Mouse (Mus musculus) MEL (cell line): Measurements from ENCODE around the gene Cxcr1. TPM values are rescaled to one million over a fixed set of nuclear protein-coding genes. Genes with fewer than 3 reads are reported as not detected.

Experiments used
- DNase-seq: peaks from one replicate; pipeline ENCODE4 v3.0.0; 2011; ENCODE audit warnings: low read depth, low spot score
- H3K27ac ChIP-seq: 2 replicates; pipeline ENCODE4 v1.5.1; 2012; ENCODE audit warnings: low read depth, mild to moderate bottlenecking, control low read depth, low read length, moderate library complexity; ENCODE audit not compliant: control insufficient read depth
- H3K27me3 ChIP-seq, 2 experiments: fragments of 150-350 bp in 1 of 2; sonication (generic) in 1 of 2; 2 replicates each; pipeline ENCODE4 v1.6.1; 2012; ENCODE audit warnings: low read length in 2 of 2, mild to moderate bottlenecking in 2 of 2, improper control_type of control experiment in 1 of 2, moderate library complexity in 1 of 2; ENCODE audit not compliant: insufficient read depth in 2 of 2, control insufficient read depth in 1 of 2
- H3K36me3 ChIP-seq, 2 experiments: 2 replicates each; pipeline ENCODE4 v1.6.1; 2012 to 2014; ENCODE audit warnings: low read length in 2 of 2, improper control_type of control experiment in 1 of 2, inconsistent platforms in 1 of 2, mild to moderate bottlenecking in 1 of 2; ENCODE audit not compliant: insufficient read depth in 2 of 2, control insufficient read depth in 1 of 2
- H3K4me1 ChIP-seq, 2 experiments: fragments of 150-350 bp in 1 of 2; sonication (generic) in 1 of 2; 2 replicates each; pipeline ENCODE4 v1.6.1; 2012; ENCODE audit warnings: low read length in 2 of 2, improper control_type of control experiment in 1 of 2, mild to moderate bottlenecking in 1 of 2; ENCODE audit not compliant: insufficient read depth in 2 of 2, control insufficient read depth in 1 of 2
- H3K4me3 ChIP-seq, 2 experiments: fragments of 150-350 bp in 1 of 2; sonication (generic) in 1 of 2; 2 replicates each; pipeline ENCODE4 v1.5.1; 2012; ENCODE audit warnings: low read depth in 2 of 2, low read length in 2 of 2, mild to moderate bottlenecking in 2 of 2, moderate library complexity in 2 of 2, control low read depth in 1 of 2, improper control_type of control experiment in 1 of 2; ENCODE audit not compliant: control insufficient read depth in 1 of 2, insufficient read depth in 1 of 2
- H3K79me2 ChIP-seq: 2 replicates; pipeline ENCODE4 v1.6.1; 2012; ENCODE audit warnings: mild to moderate bottlenecking, low read length, moderate library complexity; ENCODE audit not compliant: control insufficient read depth, poor library complexity, insufficient read depth
- H3K9ac ChIP-seq: 2 replicates; pipeline ENCODE4 v1.6.1; 2012; ENCODE audit warnings: low read depth, mild to moderate bottlenecking, control low read depth, low read length, moderate library complexity; ENCODE audit not compliant: control insufficient read depth, poor library complexity, severe bottlenecking
- H3K9me3 ChIP-seq: fragments of 150-350 bp; sonication (generic); replicated peaks from 2 replicates; pipeline ENCODE4 v1.6.1; 2012; ENCODE audit warnings: mild to moderate bottlenecking, low read length, improper control_type of control experiment, moderate library complexity; ENCODE audit not compliant: insufficient read depth
- EP300 ChIP-seq, 2 experiments: IDR thresholded peaks; 2 replicates each; pipeline ENCODE4 v1.6.1; 2011; ENCODE audit warnings: improper control_type of control experiment in 2 of 2, low read length in 2 of 2, low read depth in 1 of 2, mild to moderate bottlenecking in 1 of 2
- GABPA ChIP-seq: IDR thresholded peaks from 2 replicates; pipeline ENCODE4 v1.6.1; 2012; ENCODE audit warnings: low read depth, mild to moderate bottlenecking, inconsistent platforms, low read length, improper control_type of control experiment, moderate library complexity
- GATA1 ChIP-seq: IDR thresholded peaks from 2 replicates; pipeline ENCODE4 v1.6.1; 2011; ENCODE audit warnings: low read depth, low read length, improper control_type of control experiment
- HCFC1 ChIP-seq: IDR thresholded peaks from 2 replicates; pipeline ENCODE4 v1.6.1; 2012; ENCODE audit warnings: low read depth, mild to moderate bottlenecking, inconsistent platforms, low read length, improper control_type of control experiment, moderate library complexity
- JUND ChIP-seq: IDR thresholded peaks from 2 replicates; pipeline ENCODE4 v1.6.1; 2011; ENCODE audit warnings: low read depth, mild to moderate bottlenecking, improper control_type of control experiment, low read length
- MAFK ChIP-seq: IDR thresholded peaks from 2 replicates; pipeline ENCODE4 v1.6.1; 2011; ENCODE audit warnings: low read depth, mild to moderate bottlenecking, low read length, improper control_type of control experiment, borderline replicate concordance
- MAZ ChIP-seq: IDR thresholded peaks from 2 replicates; pipeline ENCODE4 v1.6.1; 2012; ENCODE audit warnings: low read depth, mild to moderate bottlenecking, inconsistent platforms, low read length, improper control_type of control experiment
- NELFE ChIP-seq: IDR thresholded peaks from 2 replicates; pipeline ENCODE4 v1.6.1; 2011; ENCODE audit warnings: low read depth, low read length, improper control_type of control experiment
- POLR2A ChIP-seq, 2 experiments: IDR thresholded peaks; 2 replicates each; pipeline ENCODE4 v1.6.1; 2011 to 2012; ENCODE audit warnings: low read length in 2 of 2, mild to moderate bottlenecking in 2 of 2, control low read depth in 1 of 2, improper control_type of control experiment in 1 of 2, low read depth in 1 of 2, moderate library complexity in 1 of 2; ENCODE audit not compliant: control insufficient read depth in 1 of 2, insufficient read depth in 1 of 2, poor library complexity in 1 of 2
- POLR2AphosphoS2 ChIP-seq: IDR thresholded peaks from 2 replicates; pipeline ENCODE4 v1.6.1; 2011; ENCODE audit warnings: low read length, improper control_type of control experiment
- RCOR1 ChIP-seq: IDR thresholded peaks from 2 replicates; pipeline ENCODE4 v1.6.1; 2012; ENCODE audit warnings: low read depth, mild to moderate bottlenecking, inconsistent platforms, low read length, improper control_type of control experiment
- SMC3 ChIP-seq: IDR thresholded peaks from 2 replicates; pipeline ENCODE4 v1.6.1; 2011; ENCODE audit warnings: low read depth, low read length, improper control_type of control experiment
- TCF12 ChIP-seq: IDR thresholded peaks from 2 replicates; pipeline ENCODE4 v1.6.1; 2014; ENCODE audit warnings: low read depth, mild to moderate bottlenecking, inconsistent platforms, low read length, improper control_type of control experiment, moderate library complexity
- UBTF ChIP-seq: IDR thresholded peaks from 2 replicates; pipeline ENCODE4 v1.6.1; 2012; ENCODE audit warnings: low read depth, mild to moderate bottlenecking, inconsistent platforms, low read length, improper control_type of control experiment, moderate library complexity, borderline replicate concordance; ENCODE audit not compliant: insufficient read depth
- ZMIZ1 ChIP-seq: IDR thresholded peaks from 2 replicates; pipeline ENCODE4 v1.6.1; 2012; ENCODE audit warnings: low read depth, mild to moderate bottlenecking, inconsistent platforms, low read length, improper control_type of control experiment, moderate library complexity
- ZNF384 ChIP-seq: IDR thresholded peaks from 2 replicates; pipeline ENCODE4 v1.6.1; 2012; ENCODE audit warnings: low read depth, mild to moderate bottlenecking, inconsistent platforms, low read length, improper control_type of control experiment
- polyA plus RNA-seq, 2 experiments: library from polyadenylated mRNA; stranded (reverse) in 1 of 2; unstranded in 1 of 2; fragments of >175 nt in 1 of 2; fragments of >200 nt in 1 of 2; gene quantifications; 2 replicates each; pipeline versions ENCODE4 v1.2.1 to v1.2.4; 2012; ENCODE audit warnings: low replicate concordance in 2 of 2, low read depth in 1 of 2; ENCODE audit not compliant: insufficient read length in 2 of 2, insufficient read depth in 1 of 2, missing spikeins in 1 of 2
- total RNA-seq: library from RNA; depleted of rRNA; stranded (reverse); fragments of 300-350 nt; gene quantifications from 2 replicates; pipeline ENCODE4 v1.2.3, GENCODE M21; 2012

Gene Cxcr1
- total and polyA plus RNA-seq, 3 experiments = not detected

GRCm38 (mm10) chr1:74235938-74236589 lies 41.6 kb upstream of the Cxcr1 start, which contains the start of gene Arpc2 (continued):
- TF ChIP-seq EP300 (IDR thresholded peaks at IDR 0.05; ENCODE audit: low read depth in 1 of 2, low read length in 2 of 2) (no peak; a peak in 1 of 4 replicates), GATA1 (no peak)
- TF ChIP-seq, all 39 proteins: peak for 11

GRCm38 (mm10) chr1:74230992-74231391 lies 36.6 kb upstream of the Cxcr1 start:
- H3K27me3 ChIP-seq = no peaks in the 10 kb centered on the region
- no peak overlapping the region for H3K4me3 ChIP-seq
- no peak overlapping the region for H3K9ac ChIP-seq
- no peak for DNase-seq
- peaks cover 0 to 13% of the 10 kb centered on the region in 2 experiments; a peak in 2 of 4 replicates for H3K36me3 ChIP-seq
- TF ChIP-seq HCFC1 (no peak), SMC3 (no peak), RCOR1 (no peak), MAFK (no peak), MAZ (no peak), ZNF384 (no peak), POLR2AphosphoS2 (no peak)
- no peak overlapping the region for H3K27ac ChIP-seq
- H3K79me2 ChIP-seq = no peaks in the 10 kb centered on the region
- H3K9me3 ChIP-seq = no peaks in the 10 kb centered on the region
- H3K4me1 ChIP-seq = peaks cover 0 to 19% of the 10 kb centered on the region in 2 experiments; a peak in 2 of 4 replicates

- Histone ChIP-seq H3K27ac (no peak overlapping the region), H3K4me1 (peaks cover 0 to 12% of the 10 kb centered on the region in 2 experiments; a peak in 2 of 4 replicates), H3K27me3 (no peaks in the 10 kb centered on the region), H3K4me3 (no peak overlapping the region), H3K36me3 (peaks cover 0 to 11% of the 10 kb centered on the region in 2 experiments; a peak in 2 of 4 replicates), H3K79me2 (no peaks in the 10 kb centered on the region), H3K9me3 (no peaks in the 10 kb centered on the region), H3K9ac (no peak overlapping the region)
- TF ChIP-seq TCF12 (no peak), UBTF (no peak), HCFC1 (no peak), JUND (no peak), POLR2A (IDR thresholded peaks at IDR 0.05; ENCODE audit: control insufficient read depth in 1 of 2, insufficient read depth in 1 of 2, low read depth in 1 of 2, low read length in 2 of 2, poor library complexity in 1 of 2) (no peak), ZMIZ1 (no peak), GABPA (no peak), NELFE (no peak), GATA1 (no peak)
- DNase-seq = no peak
Observed at GRCm38 (mm10) chr1:74229942-74230341, 35.5 kb upstream of the Cxcr1 start.
